Mouse (Mus musculus) megakaryocyte, adult 5-6 weeks (primary cell): Measurements from ENCODE around the gene Mypn. TPM values are rescaled to one million over a fixed set of nuclear protein-coding genes. Genes with fewer than 3 reads are reported as not detected.

Experiments used
- ATAC-seq: 2 replicates; pipeline ENCODE4 v1.8.0; 2016; ENCODE audit warnings: mild to moderate bottlenecking, inconsistent platforms; ENCODE audit not compliant: poor library complexity, severe bottlenecking
- total RNA-seq, 2 experiments: library from RNA; stranded (forward) in 1 of 2; stranded (reverse) in 1 of 2; fragments of 153-499, 151-499 nt in 1 of 2; fragments of 221-1000, 200-1000 nt in 1 of 2; gene quantifications; 2 replicates each; pipeline versions ENCODE4 v1.2.3 to v1.2.4; 2015 to 2017

Gene Mypn
- total RNA-seq (2015) (not detected in 2 replicates), total RNA-seq (2017) (not detected in 2 replicates)

DNA sequence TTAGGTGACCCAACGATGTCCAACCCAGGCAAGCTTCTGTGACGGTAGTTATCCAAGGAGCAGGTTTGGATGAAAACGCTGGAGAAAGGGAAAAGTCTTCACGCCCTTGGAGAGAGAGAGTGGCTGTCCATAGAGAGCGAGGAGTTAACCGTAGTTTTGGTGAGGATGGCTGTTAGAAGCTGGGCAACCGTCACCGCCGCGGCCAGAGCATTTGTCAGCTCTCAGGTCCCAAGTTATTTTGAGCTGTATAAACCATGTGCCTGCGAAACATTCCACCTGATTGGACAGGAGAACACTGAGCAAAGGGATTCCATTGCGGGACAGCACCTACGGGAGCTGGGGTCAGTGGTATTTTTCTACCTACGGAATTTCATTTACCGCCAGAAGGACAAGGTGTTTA lies at the start of gene Mypn:
Mypn (minus strand) TSS at position 225 of the 400 bp plus-strand sequence.
- ATAC-seq = no peak

DNA sequence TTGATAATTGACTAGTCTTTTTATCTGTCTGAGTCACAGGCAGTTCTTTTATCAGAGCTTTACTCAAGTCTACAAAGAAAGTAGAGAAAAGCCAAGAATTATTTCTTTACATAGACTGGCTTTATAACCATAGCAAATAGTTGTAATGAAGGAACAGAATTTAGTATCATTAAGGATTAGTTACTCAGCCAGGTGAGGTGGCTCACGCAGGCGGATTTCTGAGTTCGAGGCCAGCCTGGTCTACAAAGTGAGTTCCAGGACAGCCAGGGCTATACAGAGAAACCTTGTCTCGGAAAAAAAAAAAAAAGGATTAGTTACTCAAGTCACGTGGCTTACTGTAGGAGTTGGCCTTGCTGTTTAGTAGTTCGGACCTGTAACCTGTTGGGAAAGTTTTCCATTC lies 44.7 kb upstream of the Mypn start:
- no peak for ATAC-seq

DNA sequence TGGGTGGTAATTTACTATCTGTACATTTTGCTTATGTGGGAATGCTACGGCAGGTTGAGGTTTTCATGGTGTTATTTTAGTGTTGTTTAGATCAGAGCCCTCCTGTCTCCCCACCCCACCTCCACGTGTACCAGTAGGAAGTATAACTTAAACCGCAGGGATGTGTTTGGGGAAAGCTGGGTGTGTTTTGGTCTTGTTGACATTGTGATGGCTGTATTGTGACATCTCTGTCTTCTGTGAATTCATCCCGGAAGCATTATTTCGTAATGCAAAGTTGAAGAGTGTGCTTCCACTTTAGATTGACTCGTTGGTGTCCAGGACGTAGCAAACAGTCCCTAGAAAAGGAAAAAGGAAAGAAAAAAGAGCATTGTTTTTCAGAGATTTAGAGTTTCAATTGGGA lies 43.7 kb upstream of the Mypn start:
- peak; percentile 52 for ATAC-seq

DNA sequence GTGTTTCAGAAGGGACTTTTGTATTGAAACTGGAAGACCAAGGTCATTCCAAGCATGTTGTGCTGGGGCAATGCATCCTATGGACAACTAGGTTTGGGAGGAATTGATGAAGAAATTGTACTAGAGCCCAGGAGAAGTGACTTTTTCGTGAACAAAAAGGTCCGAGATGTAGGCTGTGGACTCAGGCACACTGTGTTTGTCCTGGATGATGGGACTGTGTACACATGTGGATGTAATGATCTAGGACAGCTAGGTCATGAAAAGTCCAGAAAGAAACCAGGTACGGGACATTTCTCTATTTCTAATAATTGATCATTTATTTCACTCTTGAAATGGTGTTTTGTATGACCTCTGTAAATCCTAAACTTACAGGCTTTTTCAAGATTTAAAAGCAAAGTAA lies 42.1 kb upstream of the Mypn start:
- no peak for ATAC-seq

DNA sequence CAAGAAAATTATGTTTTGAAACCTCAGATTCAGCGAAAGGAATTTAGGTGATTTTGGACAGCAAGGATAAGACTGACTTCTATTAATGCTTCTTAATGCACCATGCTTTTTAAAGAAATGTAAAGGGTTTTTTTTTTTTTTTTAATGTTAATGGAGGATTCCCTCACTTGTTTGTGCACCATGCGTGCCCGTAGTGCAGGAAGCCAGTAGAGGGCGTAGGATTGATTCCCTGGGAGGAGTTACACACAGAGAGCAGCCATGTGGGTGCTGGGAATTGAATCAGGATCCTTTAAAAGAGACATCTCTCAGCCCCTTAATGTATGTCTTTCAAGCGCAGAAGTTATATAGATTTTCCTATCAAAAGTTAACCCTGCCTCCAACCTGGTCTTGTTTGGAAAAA lies 41.0 kb upstream of the Mypn start:
- no peak for ATAC-seq

DNA sequence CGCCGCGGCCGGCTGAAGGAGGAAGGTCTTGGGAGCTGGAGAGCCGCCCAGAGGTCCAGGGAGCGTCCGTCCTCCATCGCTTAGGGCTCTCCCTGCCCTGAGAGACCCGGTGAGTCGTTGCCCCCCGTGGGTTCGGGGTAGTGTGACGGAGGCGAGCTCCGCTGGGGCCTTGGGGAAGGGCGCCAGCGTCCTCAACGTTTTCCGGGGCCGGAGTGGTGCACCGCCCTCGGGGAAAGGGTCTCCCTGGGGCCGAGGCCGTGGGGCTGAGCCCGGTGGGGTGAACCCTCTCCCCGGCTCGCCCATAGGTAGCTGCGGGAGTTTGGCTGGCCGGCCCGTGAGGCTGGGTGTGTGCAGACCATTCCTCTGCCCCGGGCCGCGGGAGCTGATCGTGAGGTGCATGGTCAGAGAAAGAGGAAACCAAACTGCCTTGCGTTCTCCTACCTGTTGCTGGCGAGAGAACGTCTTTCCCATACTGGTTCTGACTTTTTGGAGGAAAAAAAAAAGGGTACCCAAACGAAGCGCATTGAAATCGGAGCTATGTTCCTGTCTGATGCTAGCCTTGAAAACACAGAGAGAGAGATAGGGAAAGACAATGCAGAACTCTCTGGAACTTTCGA lies 40.4 kb upstream of the Mypn start:
- peak; percentile 22 for ATAC-seq

DNA sequence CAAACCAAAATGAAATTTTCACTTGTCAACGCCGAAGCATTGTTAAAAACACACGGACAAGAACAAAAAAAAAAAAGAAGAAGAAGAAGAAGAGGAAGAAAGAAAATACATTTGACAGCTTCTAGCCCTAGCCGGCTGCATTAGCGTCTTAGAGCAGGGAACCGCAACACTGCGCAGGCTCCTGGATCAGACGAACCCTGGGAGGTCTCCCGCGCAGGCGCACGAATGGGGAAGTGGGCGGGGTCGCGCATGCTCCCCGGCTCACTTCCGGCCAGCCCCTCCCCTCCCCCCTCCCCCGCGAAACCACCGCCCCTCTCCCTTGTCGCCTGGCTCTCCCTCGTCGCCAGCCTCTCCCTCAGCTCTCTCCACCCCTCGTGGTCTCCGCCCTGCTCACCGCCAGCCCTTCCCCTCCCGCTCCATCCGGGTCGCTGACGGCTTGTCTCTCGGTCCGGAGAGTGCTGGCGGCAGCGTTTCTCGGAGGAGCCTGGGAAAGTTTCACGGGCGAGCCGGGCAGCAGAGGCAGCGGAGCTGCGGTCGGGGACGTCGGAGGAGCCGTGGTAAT lies 39.8 kb upstream of the Mypn start, which contains the start of gene Herc4:
Herc4 (plus strand) TSS at position 318 of the 562 bp plus-strand sequence.
- peak; percentile 90 for ATAC-seq

DNA sequence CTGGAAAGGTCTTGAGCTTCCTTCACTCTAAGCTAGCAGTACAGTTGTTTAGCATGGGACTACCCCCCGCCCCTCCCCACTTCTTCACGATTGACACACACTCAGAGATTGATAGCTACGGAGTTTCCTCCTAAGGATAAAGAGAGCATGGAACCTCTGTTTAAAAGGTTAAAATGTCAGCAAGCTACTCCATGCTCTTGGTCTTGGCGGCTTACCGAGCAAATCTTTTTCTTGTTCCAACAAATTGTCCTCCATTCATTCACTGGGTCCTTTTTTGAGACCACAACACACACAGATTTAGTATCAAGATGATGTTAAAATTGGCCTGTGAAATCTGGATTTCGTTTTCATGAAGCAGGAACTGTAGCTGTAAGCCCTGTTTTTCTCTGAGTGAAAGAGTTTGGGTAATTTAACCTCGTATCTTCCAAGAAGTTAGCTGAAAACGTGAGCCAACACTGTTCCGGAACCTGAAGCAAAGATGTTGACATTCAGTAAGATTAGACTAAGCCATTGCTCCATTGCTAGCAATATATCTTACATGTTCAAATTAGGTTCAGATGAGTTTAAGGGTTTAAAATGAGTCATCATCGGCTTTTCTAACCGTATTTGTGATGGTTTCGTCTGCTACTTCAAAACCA lies 39.2 kb upstream of the Mypn start:
- peak; percentile 26 for ATAC-seq

DNA sequence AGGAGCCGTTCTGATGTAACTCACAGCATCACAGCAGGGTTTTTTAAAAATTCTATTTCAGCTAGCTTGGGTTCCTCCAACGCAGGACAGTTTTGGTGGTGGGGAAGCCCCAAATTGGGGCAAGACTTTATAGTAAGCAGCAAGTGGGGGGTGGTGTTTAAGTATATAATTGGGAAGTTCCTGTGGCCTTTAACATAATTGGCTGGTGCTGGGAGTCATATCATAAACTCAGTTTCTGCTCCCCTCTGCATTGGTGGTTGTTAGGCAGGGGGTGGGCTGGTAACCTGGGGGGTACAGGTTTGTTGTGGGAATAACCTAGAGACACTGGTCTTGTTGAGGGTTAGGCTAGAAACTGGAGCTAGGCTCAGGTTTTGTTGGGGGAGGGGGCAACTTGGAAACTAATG lies 37.1 kb upstream of the Mypn start:
- no peak for ATAC-seq

DNA sequence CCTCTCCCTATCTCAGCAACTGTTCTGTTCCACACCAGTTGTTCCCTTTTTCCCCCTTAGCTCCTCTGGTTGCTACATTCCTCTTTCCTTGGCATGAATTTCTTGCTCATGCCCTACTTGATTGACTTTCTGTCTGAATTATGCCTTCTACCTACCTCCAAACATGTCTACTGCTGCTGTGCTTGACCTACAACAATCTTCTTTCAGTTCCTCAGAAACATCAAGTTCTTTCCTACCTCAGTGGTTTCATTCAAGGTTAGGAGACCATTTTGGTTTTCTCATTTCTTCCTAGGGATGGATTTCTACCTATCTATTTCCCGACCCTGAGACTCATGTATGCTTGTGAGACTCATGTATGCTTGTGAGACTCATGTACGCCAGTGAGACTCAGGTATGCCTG lies 36.1 kb upstream of the Mypn start:
- no peak for ATAC-seq

DNA sequence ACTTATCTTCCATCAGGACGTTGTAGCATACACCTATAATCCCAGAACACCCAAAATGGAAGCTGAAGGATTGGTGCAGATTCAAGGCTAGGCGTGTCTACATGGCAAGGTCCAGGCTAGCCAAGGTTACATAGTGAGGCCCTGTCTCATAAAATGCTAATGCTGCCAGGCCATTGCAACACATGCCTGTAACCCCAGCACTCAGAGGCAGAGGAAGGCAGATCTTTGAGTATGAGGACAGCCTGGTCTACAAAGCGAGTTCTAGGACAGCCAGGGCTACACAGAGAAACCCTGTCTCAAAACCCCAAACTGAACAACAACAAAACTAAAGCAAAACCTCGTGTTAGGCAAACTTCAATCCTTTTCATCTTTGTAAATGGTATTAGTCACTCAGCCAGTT lies 34.3 kb upstream of the Mypn start:
- ATAC-seq = no peak

DNA sequence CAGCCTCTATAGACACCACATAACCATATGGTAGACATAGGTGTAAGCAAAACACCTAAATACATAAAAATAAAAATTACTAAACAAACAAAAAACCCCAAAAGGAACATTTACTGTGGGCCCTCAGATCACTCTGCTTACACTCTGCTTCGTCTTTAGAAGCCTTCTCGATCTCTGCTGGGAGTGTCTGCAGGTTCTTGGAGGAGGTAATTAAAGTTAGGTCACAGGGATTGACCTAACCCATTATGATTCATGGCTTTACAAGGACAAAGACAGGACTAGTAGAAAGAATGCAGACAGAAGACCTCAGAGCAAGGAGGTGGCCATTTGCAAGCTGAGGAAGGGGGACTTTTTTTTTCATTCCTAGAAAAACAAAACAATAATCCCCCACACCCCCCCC lies 33.5 kb upstream of the Mypn start:
- no peak for ATAC-seq

DNA sequence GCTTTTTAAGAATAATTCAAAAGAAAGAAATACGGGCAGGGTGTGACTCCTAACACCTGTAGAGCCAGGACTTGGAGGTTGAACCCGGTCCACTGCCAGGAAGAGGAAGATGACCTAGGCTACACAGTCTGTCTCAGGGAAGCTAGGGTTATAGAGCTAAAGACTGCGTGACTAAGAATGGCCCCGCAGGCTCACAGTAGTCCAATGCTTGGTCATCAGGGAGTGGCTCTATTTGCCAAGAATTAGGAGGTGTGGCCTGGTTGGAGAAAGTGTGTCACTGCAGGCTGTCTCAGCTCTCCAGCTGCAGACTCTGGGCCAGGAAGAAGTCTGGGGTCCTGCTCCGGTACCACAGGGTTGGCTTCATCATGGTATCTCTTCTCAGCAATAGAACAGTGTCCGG lies 32.9 kb upstream of the Mypn start:
- ATAC-seq = no peak

DNA sequence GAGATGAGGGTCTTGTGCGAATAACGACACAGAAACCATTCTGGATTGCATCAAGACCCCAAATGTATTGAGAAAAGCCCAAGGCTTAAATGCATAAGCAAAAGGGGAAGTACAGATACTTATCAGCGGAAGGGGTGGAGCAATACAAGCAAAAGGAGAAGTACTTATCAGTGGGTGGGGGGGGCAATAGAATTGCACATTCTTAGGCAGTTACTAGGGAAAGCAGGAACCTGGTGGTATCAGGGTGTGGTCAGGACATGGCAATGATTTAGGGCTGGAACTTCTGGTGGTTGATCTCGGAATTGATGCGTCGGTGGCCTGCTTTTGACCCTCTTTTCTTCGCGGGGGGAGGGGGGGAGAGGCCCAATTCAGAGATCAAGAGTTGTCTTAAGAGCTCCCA lies 32.1 kb upstream of the Mypn start:
- ATAC-seq = no peak; the same call in 1 of the 2 replicates

DNA sequence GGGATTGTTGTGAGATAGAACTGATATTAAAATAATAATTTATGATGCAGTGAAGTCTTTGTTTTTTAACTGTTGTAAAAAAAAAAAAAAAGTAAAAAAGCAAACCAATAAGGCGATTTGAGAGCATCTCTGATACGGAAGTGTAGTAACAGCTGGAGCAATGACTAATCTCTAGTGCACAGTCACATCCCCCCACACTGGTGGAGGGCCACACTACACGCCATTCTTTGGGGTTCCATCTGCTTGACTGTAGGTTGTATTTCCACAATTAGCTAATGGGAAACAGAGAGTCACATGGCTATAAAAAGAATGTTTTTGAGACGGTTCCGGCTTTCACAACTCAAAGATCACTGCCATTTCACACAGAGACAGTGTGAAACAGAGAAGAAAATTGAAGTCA lies 30.4 kb upstream of the Mypn start:
- ATAC-seq = no peak

DNA sequence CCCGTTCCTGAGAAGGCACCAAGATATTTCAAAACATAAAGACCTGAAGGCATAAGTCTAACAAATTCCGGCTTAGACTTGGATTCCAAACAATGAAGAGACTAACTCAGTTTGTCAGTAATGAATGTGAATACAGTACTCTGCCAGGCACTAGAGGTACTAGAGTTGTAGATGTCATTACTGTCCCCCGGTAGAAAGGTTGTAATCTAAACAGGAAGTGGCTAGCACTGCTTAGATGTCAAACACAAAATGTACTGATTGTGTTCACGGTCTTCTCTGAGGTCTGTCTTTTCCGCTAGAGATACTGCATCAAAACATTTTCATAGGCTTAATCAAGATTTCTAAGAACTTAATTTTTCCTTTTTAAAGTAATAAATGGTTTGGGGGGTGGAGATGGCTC lies 27.9 kb upstream of the Mypn start:
- peak; percentile 51 for ATAC-seq

DNA sequence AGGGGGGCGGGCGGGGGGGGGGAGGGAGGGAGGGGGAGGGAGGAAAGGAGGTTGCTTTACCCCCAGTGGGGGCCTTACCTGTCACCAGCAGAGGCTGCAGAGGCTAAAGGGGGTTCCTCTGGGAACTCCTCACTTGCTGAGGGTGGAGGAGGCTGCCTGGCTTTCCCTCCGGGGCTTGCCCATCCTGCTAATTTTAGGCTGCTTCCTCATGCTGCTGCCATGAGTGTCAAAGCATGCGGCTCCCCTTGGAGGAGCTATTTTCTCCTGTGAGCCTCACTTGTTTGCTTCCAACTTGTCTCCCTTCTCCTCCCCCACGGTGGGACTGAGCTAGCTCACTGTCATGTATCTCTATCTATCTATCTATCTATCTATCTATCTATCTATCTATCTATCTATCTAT lies 27.1 kb upstream of the Mypn start:
- ATAC-seq = no peak

DNA sequence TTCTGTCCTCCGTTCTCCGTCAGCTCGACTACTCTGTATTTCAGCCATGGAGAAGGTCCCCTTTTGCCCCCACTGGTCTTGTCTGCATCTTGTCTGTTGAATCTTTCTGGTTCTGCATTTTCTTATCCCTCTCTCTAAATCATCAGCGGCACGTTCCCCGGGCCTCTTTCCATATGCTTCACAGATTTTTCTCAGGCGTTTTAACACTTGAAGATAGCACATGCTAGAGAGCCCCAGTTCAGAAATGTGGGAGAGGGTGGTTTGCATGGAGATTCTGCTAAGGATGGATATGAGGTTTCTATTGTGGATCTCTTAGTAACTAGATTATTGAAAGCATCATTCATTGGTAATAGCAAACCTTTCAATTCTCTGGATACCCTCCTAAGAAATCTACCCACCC lies 26.5 kb upstream of the Mypn start:
- ATAC-seq = no peak

DNA sequence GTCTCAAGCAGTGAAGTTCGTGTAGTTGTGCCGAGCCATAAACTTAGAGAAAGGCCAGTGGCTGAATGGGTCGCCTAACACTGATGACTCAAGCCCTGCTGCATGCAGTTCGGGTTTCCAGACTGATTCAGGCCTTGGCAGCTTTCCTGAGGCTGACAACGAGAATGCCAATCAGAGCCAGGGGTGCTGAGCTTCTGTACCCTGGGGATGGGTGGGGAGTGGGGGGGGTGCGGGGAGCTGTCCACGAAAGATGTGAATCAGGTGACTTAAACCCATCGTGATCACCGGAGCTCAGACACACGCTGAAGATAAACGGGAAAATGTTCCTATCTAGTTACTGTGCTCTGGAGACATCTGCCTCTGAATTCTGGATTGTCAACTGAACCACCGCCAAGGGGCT lies 20.6 kb upstream of the Mypn start:
- no peak for ATAC-seq

DNA sequence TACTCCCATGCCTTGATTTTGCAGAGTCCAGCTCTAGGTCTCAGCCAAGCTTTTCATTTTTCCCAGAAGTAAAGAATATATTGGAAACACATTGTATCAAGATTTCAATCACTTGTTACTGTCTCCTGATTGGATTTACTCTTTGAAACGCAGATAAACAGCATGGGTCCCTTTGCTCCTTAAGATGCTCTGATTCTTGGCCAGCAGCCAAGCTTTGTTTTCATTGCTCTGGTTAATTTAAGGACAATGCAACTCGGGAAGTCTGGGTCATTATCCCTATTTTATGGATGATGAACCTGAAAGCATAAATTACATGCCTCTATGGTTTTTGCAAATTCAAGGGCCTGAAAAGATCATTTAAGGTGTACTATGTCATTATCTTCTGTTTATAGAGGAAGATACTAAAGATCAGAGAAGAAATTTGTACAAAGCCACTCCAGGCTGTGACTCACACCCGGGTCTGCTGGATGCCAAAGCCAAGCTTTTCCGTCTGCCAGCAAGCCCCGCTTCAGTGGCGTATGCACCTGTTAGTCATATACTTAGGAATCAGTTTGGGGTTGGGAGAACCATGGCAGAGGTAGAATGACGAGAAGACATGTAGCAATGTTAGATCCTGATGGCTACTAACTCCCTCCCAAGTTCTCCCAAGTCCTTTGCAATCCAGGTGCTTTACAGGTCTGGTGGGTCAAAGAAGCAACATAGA lies 17.5 kb upstream of the Mypn start:
- no peak for ATAC-seq

DNA sequence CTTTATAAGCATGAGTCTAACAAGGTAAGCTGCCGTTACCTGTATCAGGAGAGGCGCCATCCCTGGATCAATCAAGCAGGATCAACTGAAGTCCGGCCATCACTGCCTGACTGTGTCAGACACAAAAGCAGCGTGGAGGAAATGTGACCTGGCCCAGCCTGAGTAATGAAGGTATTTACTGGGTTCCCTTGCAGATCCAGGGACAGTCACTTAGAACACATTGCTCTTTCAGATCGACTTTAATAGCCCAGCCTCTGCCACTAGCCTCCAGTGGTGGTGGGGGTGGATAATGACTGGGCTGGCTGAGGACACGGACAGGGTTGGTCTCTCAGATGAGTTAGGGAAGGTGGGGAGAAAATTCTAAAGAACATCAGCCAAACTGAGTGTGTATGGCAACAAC lies 5.1 kb upstream of the Mypn start:
- no peak for ATAC-seq

DNA sequence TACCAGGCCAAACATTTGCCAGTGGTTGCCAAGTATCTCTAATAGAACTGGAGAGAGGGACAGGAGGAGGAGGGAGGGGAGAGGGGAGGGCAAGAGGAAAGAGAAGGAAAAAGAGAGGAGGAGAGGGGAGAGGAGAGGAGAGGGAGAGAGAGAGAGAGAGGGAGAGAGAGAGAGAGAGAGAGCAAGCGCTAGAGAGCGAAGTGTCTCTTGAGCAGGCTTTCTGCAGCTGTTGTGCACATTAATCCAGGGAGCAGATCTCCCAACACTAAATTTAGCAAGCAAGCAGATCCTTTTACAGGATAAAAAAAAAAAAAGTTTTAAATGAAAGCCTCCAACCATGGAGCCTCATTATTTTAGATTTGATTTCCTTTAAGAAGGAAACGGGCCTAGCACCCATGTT lies 750 bp downstream of the Mypn start:
- ATAC-seq = no peak
